Mouse (Mus musculus) inflammation-experienced regulatory T-cells, adult 6 months (primary cell): ENCODE measurements around the gene Sertad3. TPM values are rescaled to one million over a fixed set of nuclear protein-coding genes. Genes with fewer than 3 reads are reported as not detected.
A peak's percentile ranks its signal among the peaks of the same experiment; 100 is the strongest.

Experiments used
- ATAC-seq: one replicate; pipeline ENCODE4 v1.8.0; 2017
- polyA plus RNA-seq, 3 experiments: library from polyadenylated mRNA; unstranded; fragments of 100-300 nt; shearing (Covaris generic); gene quantifications; one replicate each; pipeline ENCODE4 v1.2.1; 2017

The Sertad3 gene
- polyA plus RNA-seq, 3 experiments from 2014 or later, result 37.6 to 53.5 (median 42.6) TPM

GRCm38 (mm10) chr7:27467648-27468047 is 5.9 kb upstream of the Sertad3 start:
- ATAC-seq, result no peak

GRCm38 (mm10) chr7:27471390-27472120 is 2.0 kb upstream of the Sertad3 start:
- no peak for ATAC-seq

- ATAC-seq, result no peak
Observed at GRCm38 (mm10) chr7:27472596-27472995, 972 bp upstream of the Sertad3 start.

- peak; percentile 9 for ATAC-seq
Observed at GRCm38 (mm10) chr7:27473835-27474489, 394 bp downstream of the Sertad3 start.

GRCm38 (mm10) chr7:27474490-27474954 is 954 bp downstream of the Sertad3 start:
- ATAC-seq, result peak; percentile 74

GRCm38 (mm10) chr7:27475596-27475995 is 2.0 kb downstream of the Sertad3 start:
- no peak for ATAC-seq

GRCm38 (mm10) chr7:27476098-27476635 is 2.6 kb downstream of the Sertad3 start:
- no peak for ATAC-seq

- no peak for ATAC-seq
Observed at GRCm38 (mm10) chr7:27478561-27478960, 5.0 kb downstream of the Sertad3 start.

GRCm38 (mm10) chr7:27479750-27480149 is 6.2 kb downstream of the Sertad3 start:
- no peak for ATAC-seq

- no peak for ATAC-seq
Observed at GRCm38 (mm10) chr7:27480506-27480905, 6.9 kb downstream of the Sertad3 start.

- no peak for ATAC-seq
Observed at GRCm38 (mm10) chr7:27480927-27481626, 7.5 kb downstream of the Sertad3 start.

GRCm38 (mm10) chr7:27481627-27481969 is 8.0 kb downstream of the Sertad3 start:
- peak; percentile 83 for ATAC-seq

GRCm38 (mm10) chr7:27483860-27484259 is 10.3 kb downstream of the Sertad3 start:
- ATAC-seq, result no peak

GRCm38 (mm10) chr7:27486102-27486769 is 12.7 kb downstream of the Sertad3 start:
- ATAC-seq, result no peak

- ATAC-seq, result peak; percentile 82
Observed at GRCm38 (mm10) chr7:27486770-27487697, 13.5 kb downstream of the Sertad3 start, which contains the start of gene Sertad1. Gene Sertad1, plus strand, starts transcription at chr7:27486910.

- no peak for ATAC-seq
Observed at GRCm38 (mm10) chr7:27487740-27488268, 14.2 kb downstream of the Sertad3 start.

- no peak for ATAC-seq
Observed at GRCm38 (mm10) chr7:27489270-27489869, 15.8 kb downstream of the Sertad3 start.

- no peak for ATAC-seq
Observed at GRCm38 (mm10) chr7:27490227-27490542, 16.6 kb downstream of the Sertad3 start.

GRCm38 (mm10) chr7:27490543-27491329 is 17.2 kb downstream of the Sertad3 start:
- ATAC-seq, result peak; percentile 42

GRCm38 (mm10) chr7:27491856-27492255 is 18.3 kb downstream of the Sertad3 start:
- ATAC-seq, result no peak
